15 mouse cellular contexts compared by ENCODE assay signal in genomic region chr2:146561505-146561904, GRCm38 (mm10). TPM values are rescaled to one million over a fixed set of nuclear protein-coding genes. Genes with fewer than 3 reads are reported as not detected.
DNase-seq lines count a peak whose midpoint lies in the region; ATAC-seq and TF ChIP-seq lines count a peak whose summit lies in the region.
"Had no signal": no experiment of that assay in that cellular context is flagged by ENCODE, and none has a peak within 500 bp of the region (broad histone marks: within the 10 kb centered on the region; RNA-seq: fewer than 3 reads in every experiment).

No protein-coding gene starts in this region.

- no peak overlapping the region for H3K4me3 ChIP-seq in embryonic facial prominence, embryonic 11.5 days (ENCODE audit: low read depth, low read length)
- no peak overlapping the region for H3K4me3 ChIP-seq in embryonic facial prominence, embryonic 10.5 days
- no peak overlapping the region for H3K4me3 ChIP-seq in layer of hippocampus, adult 2 months
- H3K4me3 ChIP-seq: embryonic facial prominence, embryonic 13.5 days; hindbrain, embryonic 15.5 days; megakaryocyte, embryonic 14.5 days; myocyte had no signal

- no peak for ATAC-seq in embryonic facial prominence, embryonic 11.5 days (replicated peaks; ENCODE audit: insufficient number of reproducible peaks, low FRiP score, low TSS enrichment, low read depth)

- no peak overlapping the region for H3K9ac ChIP-seq in embryonic facial prominence, embryonic 11.5 days (replicated peaks; ENCODE audit: low read length)
- H3K9ac ChIP-seq: embryonic facial prominence, embryonic 13.5 days; hindbrain, embryonic 15.5 days had no signal

- H3K4me1 ChIP-seq in embryonic facial prominence, embryonic 11.5 days (ENCODE audit: control insufficient read depth, insufficient read depth, low read length), result no peaks in the 10 kb centered on the region
- peaks cover 12% of the 10 kb centered on the region for H3K4me1 ChIP-seq in embryonic facial prominence, embryonic 10.5 days
- H3K4me1 ChIP-seq: hindbrain, embryonic 15.5 days had no signal

- no peak overlapping the region for H3K4me2 ChIP-seq in embryonic facial prominence, embryonic 11.5 days (ENCODE audit: low read depth, low read length)
- H3K4me2 ChIP-seq: embryonic facial prominence, embryonic 13.5 days; hindbrain, embryonic 15.5 days had no signal

- TF ChIP-seq CTCF in brain, embryonic 14.5 days (IDR thresholded peaks at IDR 0.05; ENCODE audit: borderline replicate concordance, extremely low read depth, insufficient read depth, insufficient read length), result no peak
- TF ChIP-seq CTCF in layer of hippocampus, adult 2 months (conservative IDR thresholded peaks at IDR 0.05), result no peak

- DNase-seq in embryonic facial prominence, embryonic 11.5 days (ENCODE audit: low spot score), result peak; percentile 10
- no peak for DNase-seq in embryonic facial prominence, embryonic 10.5 days (ENCODE audit: low spot score)
- peak; percentile 11 for DNase-seq in left cerebral cortex, postnatal 4 days
- DNase-seq in left cerebral cortex, postnatal 36 days (ENCODE audit: low spot score in 2 of 2), result no peak
- DNase-seq in brain, embryonic 14.5 days (ENCODE audit: low read depth), result peak; percentile 47
- peak; percentile 69 for DNase-seq in lung, postnatal 10 days
- DNase-seq in layer of hippocampus, adult 2 months (ENCODE audit: low spot score in 2 of 2), result no peak
- no peak for DNase-seq in right cerebral cortex, postnatal 25 days
- DNase-seq: adrenal gland, adult 8-10 months; gastrocnemius, postnatal 36 days had no signal

- no peak for TF ChIP-seq POLR2A in brain, embryonic 14.5 days (IDR thresholded peaks at IDR 0.05; ENCODE audit: borderline replicate concordance, extremely low read depth, insufficient read depth, insufficient read length, poor library complexity, severe bottlenecking)

- no peaks in the 10 kb centered on the region for H3K9me3 ChIP-seq in embryonic facial prominence, embryonic 11.5 days (replicated peaks; ENCODE audit: control insufficient read depth, low read length)
- no peaks in the 10 kb centered on the region for H3K9me3 ChIP-seq in embryonic facial prominence, embryonic 10.5 days
- H3K9me3 ChIP-seq: embryonic facial prominence, embryonic 13.5 days; hindbrain, embryonic 15.5 days; megakaryocyte, embryonic 14.5 days had no signal

- H3K27me3 ChIP-seq in embryonic facial prominence, embryonic 11.5 days (ENCODE audit: control insufficient read depth, insufficient read depth, low read length), result no peaks in the 10 kb centered on the region
- no peaks in the 10 kb centered on the region for H3K27me3 ChIP-seq in embryonic facial prominence, embryonic 10.5 days (replicated peaks; ENCODE audit: low read depth, poor library complexity, severe bottlenecking)
- H3K27me3 ChIP-seq: embryonic facial prominence, embryonic 13.5 days; hindbrain, embryonic 15.5 days; megakaryocyte, embryonic 14.5 days had no signal

- intact Hi-C loops in left cerebral cortex, postnatal 4 days (cut with DNase I), result no loop called here
- intact Hi-C loops in left cerebral cortex, postnatal 36 days (cut with DNase I), result no loop called here

- no peaks in the 10 kb centered on the region for H3K36me3 ChIP-seq in embryonic facial prominence, embryonic 11.5 days (replicated peaks; ENCODE audit: control insufficient read depth, insufficient read depth, low read depth, low read length)
- H3K36me3 ChIP-seq in embryonic facial prominence, embryonic 10.5 days (replicated peaks), result no peaks in the 10 kb centered on the region
- H3K36me3 ChIP-seq: embryonic facial prominence, embryonic 13.5 days; hindbrain, embryonic 15.5 days had no signal

- no peak overlapping the region for H3K27ac ChIP-seq in embryonic facial prominence, embryonic 11.5 days (replicated peaks; ENCODE audit: low read depth, low read length)
- no peak overlapping the region for H3K27ac ChIP-seq in embryonic facial prominence, embryonic 10.5 days (replicated peaks)
- H3K27ac ChIP-seq in layer of hippocampus, adult 2 months, result no peak overlapping the region
- H3K27ac ChIP-seq: embryonic facial prominence, embryonic 13.5 days; hindbrain, embryonic 15.5 days; kidney, postnatal 0 days had no signal

- 64% methylated on average over 3 of the region's 3 CpGs for WGBS in embryonic facial prominence, embryonic 11.5 days
- WGBS in embryonic facial prominence, embryonic 10.5 days, result 74% methylated on average over 3 of the region's 3 CpGs

RNA-seq across cellular contexts. Expression of gene Ralgapa2, which starts 49.4 kb away (rescaled TPM):
- 6.6 and 8.2 TPM in 2 replicates for polyA plus RNA-seq in embryonic facial prominence, embryonic 11.5 days (2014; fragmentation: Nextera tagmentation; extraction: Ambion mirVana)
- polyA plus RNA-seq in embryonic facial prominence, embryonic 10.5 days (2016; fragmentation: Nextera tagmentation; extraction: Ambion mirVana), result 8.9 and 11.3 TPM in 2 replicates
- total RNA-seq in left cerebral cortex, postnatal 4 days (2021), result 10 to 100 TPM; 42.1 to 42.5 TPM
- total RNA-seq in left cerebral cortex, postnatal 36 days (2021), result 10 to 100 TPM; 18.8 to 29.0 TPM
- polyA plus RNA-seq in brain, embryonic 14.5 days (2012; rRNA removed), result 10.6 and 14.5 TPM in 2 replicates
- 10 to 100 TPM; 25.7 to 29.8 TPM for total RNA-seq in layer of hippocampus, adult 2 months (2021)

Comparison
In these comparisons a context has a peak if more than half of its experiments do, and no peak if none do; other contexts are left out.
1. DNase-seq: peak in embryonic facial prominence, embryonic 11.5 days (single experiment), left cerebral cortex, postnatal 4 days (single experiment), brain, embryonic 14.5 days (single experiment) and lung, postnatal 10 days (single experiment); none in embryonic facial prominence, embryonic 10.5 days (single experiment), left cerebral cortex, postnatal 36 days (0 of 2), layer of hippocampus, adult 2 months (0 of 2) and right cerebral cortex, postnatal 25 days (single experiment).